In the genomic region with DNA sequence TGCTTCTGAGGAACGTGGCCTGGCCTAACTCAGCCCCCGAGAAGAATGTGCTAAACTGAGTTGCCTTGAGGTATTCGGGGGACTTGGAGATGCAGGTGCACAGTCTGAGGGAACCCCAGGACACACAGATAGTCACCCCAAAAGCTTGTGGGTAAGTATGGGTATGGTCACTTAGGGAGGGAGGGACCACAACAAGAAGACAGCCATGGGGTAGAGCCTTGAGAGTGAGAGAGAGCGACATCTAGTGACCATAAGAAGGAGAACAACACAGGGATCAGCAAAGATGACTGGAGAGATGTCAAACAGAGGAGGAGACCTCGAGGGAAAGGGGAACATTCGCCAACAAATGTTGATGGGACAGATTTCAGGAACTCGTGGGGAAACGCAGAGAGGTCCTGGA, we compare ENCODE assay signal across 8 mouse cellular contexts. TPM values are rescaled to one million over a fixed set of nuclear protein-coding genes. Genes with fewer than 3 reads are reported as not detected.
DNase-seq lines count a peak whose midpoint lies in the region; ATAC-seq and TF ChIP-seq lines count a peak whose summit lies in the region.
"Had no signal": no experiment of that assay in that cellular context is flagged by ENCODE, and none has a peak within 500 bp of the region (broad histone marks: within the 10 kb centered on the region; RNA-seq: fewer than 3 reads in every experiment).

No protein-coding gene starts in this region.

- TF ChIP-seq CTCF in kidney, adult 2 months (conservative IDR thresholded peaks at IDR 0.05; ENCODE audit: insufficient read depth, insufficient read length, low read depth, low read length) = peak; percentile 64
- TF ChIP-seq CTCF in C2C12 (IDR thresholded peaks at IDR 0.05; ENCODE audit: control insufficient read depth, insufficient read depth, insufficient read length) = peak; percentile 11

- peak; percentile 72 for ATAC-seq in granulocyte monocyte progenitor cell, adult 5-6 weeks (replicated peaks; ENCODE audit: poor library complexity, severe bottlenecking)

- DNase-seq in kidney, adult 2 months = peak; percentile 11
- DNase-seq in kidney, postnatal 36 days = no peak
- DNase-seq in ES-CJ7 (ENCODE audit: low read depth, low spot score) = peak; percentile 50
- no peak for DNase-seq in thymus, postnatal 36 days
- DNase-seq in kidney, postnatal 4 days = no peak

- WGBS in kidney, adult 2 months = 35% methylated on average over 8 of the region's 8 CpGs

- H3K79me3 ChIP-seq in C2C12 (ENCODE audit: low read depth) = no peaks in the 10 kb centered on the region

- H3K36me3 ChIP-seq in kidney, adult 2 months (ENCODE audit: control insufficient read depth, insufficient read depth, low read length) = no peaks in the 10 kb centered on the region
- no peaks in the 10 kb centered on the region for H3K36me3 ChIP-seq in C2C12 (ENCODE audit: control insufficient read depth, insufficient read depth)
- H3K36me3 ChIP-seq: embryonic facial prominence, embryonic 15.5 days had no signal

- H3K4me1 ChIP-seq in kidney, adult 2 months (ENCODE audit: control insufficient read depth, insufficient read depth, low read length) = no peaks in the 10 kb centered on the region
- H3K4me1 ChIP-seq: embryonic facial prominence, embryonic 15.5 days had no signal

- no peaks in the 10 kb centered on the region for H3K27me3 ChIP-seq in kidney, adult 2 months (replicated peaks; ENCODE audit: control insufficient read depth, insufficient read depth, low read length)
- peaks cover 9% of the 10 kb centered on the region for H3K27me3 ChIP-seq in C2C12 (ENCODE audit: control insufficient read depth, insufficient read depth, insufficient read length)
- H3K27me3 ChIP-seq: embryonic facial prominence, embryonic 15.5 days had no signal

- no peak overlapping the region for H3ac ChIP-seq in C2C12 (ENCODE audit: control insufficient read depth, insufficient read length, low read depth)

- no peak overlapping the region for H3K27ac ChIP-seq in kidney, adult 2 months (ENCODE audit: insufficient read depth, low read depth, low read length)
- H3K27ac ChIP-seq: embryonic facial prominence, embryonic 15.5 days had no signal

- no peak overlapping the region for H3K4me3 ChIP-seq in kidney, adult 2 months (ENCODE audit: insufficient read depth, low read depth, low read length)
- no peak overlapping the region for H3K4me3 ChIP-seq in C2C12 (ENCODE audit: insufficient read depth, poor library complexity, severe bottlenecking)
- H3K4me3 ChIP-seq: embryonic facial prominence, embryonic 15.5 days had no signal

- TF ChIP-seq POLR2A in kidney, adult 2 months (IDR thresholded peaks at IDR 0.05; ENCODE audit: low read depth, low read length) = no peak

- no peaks in the 10 kb centered on the region for H3K79me2 ChIP-seq in C2C12 (ENCODE audit: control insufficient read depth, insufficient read depth)

TF ChIP-seq in C2C12, 6 proteins besides CTCF, POLR2A, EP300 and RAD21:
- no peak for TF ChIP-seq MYOD1 (IDR thresholded peaks at IDR 0.05; ENCODE audit: control insufficient read depth, insufficient read length, low read depth)
- TF ChIP-seq MAX (IDR thresholded peaks at IDR 0.05) = no peak
- no peak for TF ChIP-seq USF1 (IDR thresholded peaks at IDR 0.05; ENCODE audit: low read depth)
- no peak for TF ChIP-seq FOSL1 (IDR thresholded peaks at IDR 0.05; ENCODE audit: insufficient read depth, low read length, poor library complexity, severe bottlenecking)
- TF ChIP-seq CEBPB (IDR thresholded peaks at IDR 0.05; ENCODE audit: low read depth) = no peak
- TF ChIP-seq MYOG (IDR thresholded peaks at IDR 0.05; ENCODE audit: control insufficient read depth, extremely low read depth, insufficient read length) = no peak

RNA-seq across cellular contexts. Expression of gene Gldn, which starts 37.2 kb away (rescaled TPM):
- 0.05 and 0.17 TPM in 2 replicates for polyA plus RNA-seq in kidney, adult 2 months (2012; rRNA removed)
- polyA plus RNA-seq in C2C12 (2012; fragmentation: generic; extraction: Trizol) = not detected
- total RNA-seq in granulocyte monocyte progenitor cell, adult 5-6 weeks (2014; fragmentation: Nextera tagmentation) = not detected in 2 replicates
- not detected in 2 replicates for total RNA-seq in granulocyte monocyte progenitor cell, adult 5-6 weeks (2017)

RNA-seq across cellular contexts. Expression of gene Cyp19a1, which starts 55.5 kb away (rescaled TPM):
- polyA plus RNA-seq in kidney, adult 2 months (2012; rRNA removed) = not detected in 2 replicates
- polyA plus RNA-seq in C2C12 (2012; fragmentation: generic; extraction: Trizol) = not detected
- total RNA-seq in granulocyte monocyte progenitor cell, adult 5-6 weeks (2014; fragmentation: Nextera tagmentation) = not detected in 2 replicates
- not detected in 2 replicates for total RNA-seq in granulocyte monocyte progenitor cell, adult 5-6 weeks (2017)
- polyA plus RNA-seq: embryonic facial prominence, embryonic 15.5 days had no signal

Comparison
In these comparisons a context has a peak if more than half of its experiments do, and no peak if none do; other contexts are left out.
1. DNase-seq: peak in kidney, adult 2 months (single experiment) and ES-CJ7 (single experiment); none in kidney, postnatal 36 days (0 of 2), thymus, postnatal 36 days (0 of 2) and kidney, postnatal 4 days (0 of 2).